Comparison of ENCODE assay signal across 16 mouse cellular contexts in the genomic region with DNA sequence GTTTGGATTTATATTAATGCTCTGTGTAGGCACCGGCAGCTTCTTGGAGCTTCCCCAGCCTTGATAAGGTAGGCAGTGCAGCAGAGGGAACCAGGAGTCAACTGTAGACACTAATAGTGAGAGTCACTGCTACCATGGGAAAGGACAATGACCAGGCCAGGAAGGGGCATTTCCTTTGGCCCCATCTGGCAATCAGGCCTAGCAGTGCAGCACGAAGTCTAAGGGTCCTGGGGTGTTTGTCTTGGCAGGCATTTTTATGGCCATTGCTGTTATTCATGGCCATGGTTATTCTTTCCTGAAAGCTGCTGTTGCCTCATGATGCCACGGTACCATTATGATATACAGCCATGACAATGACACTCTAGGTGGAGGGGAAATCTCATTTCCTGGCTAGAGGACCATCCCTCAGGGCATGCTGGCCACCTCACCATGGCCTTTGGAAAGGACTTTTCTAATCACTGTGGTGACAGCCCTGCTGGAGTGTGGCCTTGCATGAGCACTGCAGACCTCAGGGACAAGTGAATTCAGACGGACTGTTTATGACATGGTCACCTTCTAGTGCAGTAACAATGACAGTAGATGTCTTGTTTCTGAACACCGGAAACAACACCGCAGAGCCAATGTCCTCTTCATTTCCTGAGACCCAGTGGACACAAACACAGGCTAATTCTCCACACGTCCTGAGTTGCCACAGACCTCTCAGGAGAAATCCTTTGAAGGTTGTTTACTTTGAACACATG.
DNase-seq lines count a peak whose midpoint lies in the region; ATAC-seq and TF ChIP-seq lines count a peak whose summit lies in the region.
"Had no signal": no experiment of that assay in that cellular context is flagged by ENCODE, and none has a peak within 500 bp of the region (broad histone marks: within the 10 kb centered on the region; RNA-seq: fewer than 3 reads in every experiment).

No protein-coding gene starts in this region.

- H3K9ac ChIP-seq in heart, embryonic 14.5 days (ENCODE audit: low read length): no peak overlapping the region
- no peak overlapping the region for H3K9ac ChIP-seq in liver, postnatal 0 days (replicated peaks)
- no peak overlapping the region for H3K9ac ChIP-seq in liver, embryonic 11.5 days (ENCODE audit: low read depth, low read length)
- H3K9ac ChIP-seq: limb, embryonic 13.5 days had no signal

- H3K36me3 ChIP-seq in heart, embryonic 14.5 days (ENCODE audit: control insufficient read depth, insufficient read depth, low read length): no peaks in the 10 kb centered on the region
- no peaks in the 10 kb centered on the region for H3K36me3 ChIP-seq in liver, postnatal 0 days (replicated peaks; ENCODE audit: insufficient read depth, low read length)
- no peaks in the 10 kb centered on the region for H3K36me3 ChIP-seq in liver, embryonic 11.5 days (ENCODE audit: control insufficient read depth, insufficient read depth, low read length)
- H3K36me3 ChIP-seq: G1E; limb, embryonic 13.5 days had no signal

- ATAC-seq in heart, embryonic 14.5 days (ENCODE audit: insufficient number of reproducible peaks, insufficient read depth, low FRiP score, low read depth): peak; percentile 68
- ATAC-seq in liver, postnatal 0 days: peak; percentile 33; the same call in 1 of the 2 replicates
- no peak for ATAC-seq in liver, embryonic 11.5 days (replicated peaks; ENCODE audit: low FRiP score)
- ATAC-seq: forebrain, embryonic 14.5 days had no signal

- H3K4me1 ChIP-seq in heart, embryonic 14.5 days (ENCODE audit: control insufficient read depth in 2 of 2, insufficient read depth in 2 of 2, low read length in 2 of 2): peaks cover 8 to 10% of the 10 kb centered on the region in 2 experiments; a peak in 3 of 4 replicates
- no peaks in the 10 kb centered on the region for H3K4me1 ChIP-seq in liver, postnatal 0 days (ENCODE audit: insufficient read depth)
- H3K4me1 ChIP-seq in liver, embryonic 11.5 days (replicated peaks; ENCODE audit: control insufficient read depth, insufficient read depth, low read length): peaks cover 2% of the 10 kb centered on the region; the same call in 1 of the 2 replicates

- no peak for TF ChIP-seq CTCF in liver, postnatal 0 days (IDR thresholded peaks at IDR 0.05; ENCODE audit: low read depth)
- TF ChIP-seq CTCF in layer of hippocampus, adult 2 months (conservative IDR thresholded peaks at IDR 0.05): no peak

- no peak overlapping the region for H3K4me2 ChIP-seq in heart, embryonic 14.5 days (ENCODE audit: low read length)
- H3K4me2 ChIP-seq in liver, postnatal 0 days (ENCODE audit: low read depth, low read length): no peak overlapping the region
- no peak overlapping the region for H3K4me2 ChIP-seq in liver, embryonic 11.5 days
- H3K4me2 ChIP-seq: limb, embryonic 13.5 days had no signal

- no peak for TF ChIP-seq EP300 in liver, postnatal 0 days (IDR thresholded peaks at IDR 0.05; ENCODE audit: low read depth)

- H3K27ac ChIP-seq in heart, embryonic 14.5 days (replicated peaks in 1 of 2; ENCODE audit: control insufficient read depth in 1 of 2, insufficient read depth in 1 of 2, low read depth in 2 of 2, low read length in 2 of 2): peak overlapping the region; percentile 49 to 60
- H3K27ac ChIP-seq in liver, postnatal 0 days (ENCODE audit: low read depth): no peak overlapping the region
- no peak overlapping the region for H3K27ac ChIP-seq in liver, embryonic 11.5 days (ENCODE audit: low read depth, low read length)
- H3K27ac ChIP-seq in layer of hippocampus, adult 2 months: no peak overlapping the region
- H3K27ac ChIP-seq: left cerebral cortex, adult 2 months; limb, embryonic 13.5 days; stomach, postnatal 0 days had no signal

- no peaks in the 10 kb centered on the region for H3K27me3 ChIP-seq in heart, embryonic 14.5 days (ENCODE audit: control insufficient read depth, insufficient read depth, low read length)
- H3K27me3 ChIP-seq in liver, postnatal 0 days (ENCODE audit: insufficient read depth, low read length): no peaks in the 10 kb centered on the region
- H3K27me3 ChIP-seq in liver, embryonic 11.5 days (replicated peaks; ENCODE audit: control insufficient read depth, insufficient read depth, low read length): no peaks in the 10 kb centered on the region
- H3K27me3 ChIP-seq: limb, embryonic 13.5 days had no signal

- H3K4me3 ChIP-seq in heart, embryonic 14.5 days (ENCODE audit: control insufficient read depth in 1 of 2, insufficient read depth in 1 of 2, low read depth in 1 of 2, low read length in 2 of 2): no peak overlapping the region
- no peak overlapping the region for H3K4me3 ChIP-seq in liver, postnatal 0 days (ENCODE audit: low read depth, low read length)
- no peak overlapping the region for H3K4me3 ChIP-seq in liver, embryonic 11.5 days (ENCODE audit: low read depth, low read length)
- no peak overlapping the region for H3K4me3 ChIP-seq in layer of hippocampus, adult 2 months
- H3K4me3 ChIP-seq: left cerebral cortex, adult 2 months; limb, embryonic 13.5 days had no signal

- no peaks in the 10 kb centered on the region for H3K9me3 ChIP-seq in heart, embryonic 14.5 days (ENCODE audit: control insufficient read depth, low read length)
- H3K9me3 ChIP-seq in liver, postnatal 0 days (ENCODE audit: low read length): no peaks in the 10 kb centered on the region
- H3K9me3 ChIP-seq in liver, embryonic 11.5 days (ENCODE audit: control insufficient read depth, low read length): no peaks in the 10 kb centered on the region
- H3K9me3 ChIP-seq: G1E; limb, embryonic 13.5 days had no signal

- WGBS in heart, embryonic 14.5 days: 64% methylated on average over 7 of the region's 7 CpGs
- 56% methylated on average over 7 of the region's 7 CpGs for WGBS in liver, postnatal 0 days (ENCODE audit: insufficient replicate concordance)
- WGBS in liver, embryonic 11.5 days: 60% methylated on average over 7 of the region's 7 CpGs

- no peak for DNase-seq in heart, postnatal 14 days
- DNase-seq in liver, postnatal 0 days: no peak
- DNase-seq in liver, embryonic 11.5 days (ENCODE audit: low spot score): no peak
- DNase-seq in kidney, postnatal 10 days: peak; percentile 40
- peak; percentile 52 for DNase-seq in lung, postnatal 25 days (ENCODE audit: low spot score)
- no peak for DNase-seq in frontal cortex, postnatal 36 days (ENCODE audit: low spot score in 2 of 2)
- no peak for DNase-seq in layer of hippocampus, adult 2 months (ENCODE audit: low spot score in 2 of 2)
- DNase-seq: adrenal gland, adult 2 months; cerebellum, adult 2 months; thymus, postnatal 14 days had no signal

- intact Hi-C loops in heart, postnatal 14 days (cut with DNase I): no loop called here

Comparison
In these comparisons a context has a peak if more than half of its experiments do, and no peak if none do; other contexts are left out.
1. H3K27ac ChIP-seq: peak in heart, embryonic 14.5 days (2 of 2); none in liver, postnatal 0 days (single experiment), liver, embryonic 11.5 days (single experiment) and layer of hippocampus, adult 2 months (single experiment).
2. DNase-seq: peak in kidney, postnatal 10 days (single experiment) and lung, postnatal 25 days (single experiment); none in heart, postnatal 14 days (0 of 2), liver, postnatal 0 days (single experiment), liver, embryonic 11.5 days (single experiment), frontal cortex, postnatal 36 days (0 of 2) and layer of hippocampus, adult 2 months (0 of 2).